Mouse (Mus musculus) midbrain, embryonic 13.5 days (tissue): ENCODE results near the gene Cox7a2l. TPM values are rescaled to one million over a fixed set of nuclear protein-coding genes. Genes with fewer than 3 reads are reported as not detected.
A peak's percentile ranks its signal among the peaks of the same experiment; 100 is the strongest.

Experiments used
- ATAC-seq: fragments of 200-750 bp; cut with Nextera tagmentation; 2 replicates; pipeline ENCODE4 v1.8.0; 2017; ENCODE audit warnings: mild to moderate bottlenecking, moderate TSS enrichment, moderate library complexity
- H3K27ac ChIP-seq: fragments of 300-500 bp; sonication (generic); 2 replicates; pipeline ENCODE4 v1.5.1; 2015; ENCODE audit warnings: inconsistent platforms, mild to moderate bottlenecking, moderate library complexity
- H3K27me3 ChIP-seq: fragments of 300-500 bp; sonication (generic); 2 replicates; pipeline ENCODE4 v1.6.1; 2015; ENCODE audit warnings: mild to moderate bottlenecking, inconsistent platforms
- H3K36me3 ChIP-seq: fragments of 300-500 bp; sonication (generic); 2 replicates; pipeline ENCODE4 v1.6.1; 2015; ENCODE audit warnings: mild to moderate bottlenecking, inconsistent platforms
- H3K4me1 ChIP-seq: fragments of 300-500 bp; sonication (generic); replicated peaks from 2 replicates; pipeline ENCODE4 v1.6.1; 2015; ENCODE audit warnings: inconsistent platforms
- H3K4me2 ChIP-seq: fragments of 300-500 bp; sonication (generic); replicated peaks from 2 replicates; pipeline ENCODE4 v1.6.1; 2015; ENCODE audit warnings: moderate library complexity, mild to moderate bottlenecking, inconsistent platforms
- H3K4me3 ChIP-seq: fragments of 300-500 bp; sonication (generic); replicated peaks from 2 replicates; pipeline ENCODE4 v1.5.1; 2015; ENCODE audit warnings: mild to moderate bottlenecking, inconsistent platforms
- H3K9ac ChIP-seq: fragments of 300-500 bp; sonication (generic); replicated peaks from 2 replicates; pipeline ENCODE4 v1.6.1; 2015; ENCODE audit warnings: mild to moderate bottlenecking, inconsistent platforms
- H3K9me3 ChIP-seq: fragments of 300-500 bp; sonication (generic); 2 replicates; pipeline ENCODE4 v1.6.1; 2016; ENCODE audit warnings: mild to moderate bottlenecking, inconsistent platforms
- WGBS: fragments of 180-500 bp; shearing (Covaris S2); methylation state at CpG from one replicate; pipeline ENCODE4 v1.1.7; 2015; 5-methylcytosine and 5-hydroxymethylcytosine counted together
- polyA plus RNA-seq: library from polyadenylated mRNA; unstranded; fragments of >200 nt; fragmentation: Nextera tagmentation; extraction: Ambion mirVana; gene quantifications from 2 replicates; pipeline ENCODE4 v1.2.1, GENCODE M21; 2015

Cox7a2l gene
- 184 and 188 TPM in 2 replicates for polyA plus RNA-seq

GRCm38 (mm10) chr17:83517280-83518015, at the start of gene Cox7a2l:
Cox7a2l (minus strand) TSS chr17:83517330.
- Histone ChIP-seq H3K9me3 (no peaks in the 10 kb centered on the region), H3K27ac (no peak within 1 kb of the TSS), H3K36me3 (no peaks in the 10 kb centered on the region), H3K4me1 (peaks cover 18% of the 10 kb centered on the region), H3K4me3 (no peak within 1 kb of the TSS), H3K27me3 (no peaks in the 10 kb centered on the region), H3K9ac (no peak within 1 kb of the TSS), H3K4me2 (no peak within 1 kb of the TSS)
- no peak for ATAC-seq
- 94% methylated on average over 8 of the region's 8 CpGs for WGBS

- Histone ChIP-seq H3K27ac (0 out of 2 replicates have a peak overlapping the region, but pooled peaks have one; percentile 9), H3K4me1 (0 out of 2 replicates have a peak, but pooled peaks cover 3% of the 10 kb centered on the region)
- WGBS, result 61% methylated on average over 4 of the region's 4 CpGs
Measured at GRCm38 (mm10) chr17:83565506-83565905, 48.4 kb upstream of the Cox7a2l start.

GRCm38 (mm10) chr17:83564119-83564820, 47.1 kb upstream of the Cox7a2l start:
- no peaks in the 10 kb centered on the region for H3K27me3 ChIP-seq
- no peak overlapping the region for H3K27ac ChIP-seq
- H3K4me2 ChIP-seq, result no peak overlapping the region
- no peak overlapping the region for H3K9ac ChIP-seq
- 69% methylated on average over 12 of the region's 12 CpGs for WGBS
- no peak overlapping the region for H3K4me3 ChIP-seq
- 0 out of 2 replicates have a peak, but pooled peaks cover 3% of the 10 kb centered on the region for H3K4me1 ChIP-seq
- H3K9me3 ChIP-seq, result no peaks in the 10 kb centered on the region
- 0 out of 2 replicates have a peak, but pooled peaks have one; percentile 7 for ATAC-seq
- H3K36me3 ChIP-seq, result no peaks in the 10 kb centered on the region

More at GRCm38 (mm10) chr17:83565506-83565905, 48.4 kb upstream of the Cox7a2l start:
- Histone ChIP-seq H3K4me3 (no peak overlapping the region), H3K9me3 (no peaks in the 10 kb centered on the region), H3K9ac (no peak overlapping the region), H3K36me3 (no peaks in the 10 kb centered on the region), H3K27me3 (no peaks in the 10 kb centered on the region), H3K4me2 (no peak overlapping the region)
- peak; percentile 79 for ATAC-seq

- Histone ChIP-seq H3K4me1 (0 out of 2 replicates have a peak, but pooled peaks cover 3% of the 10 kb centered on the region), H3K4me3 (no peak overlapping the region), H3K9me3 (no peaks in the 10 kb centered on the region), H3K27ac (no peak overlapping the region), H3K27me3 (no peaks in the 10 kb centered on the region), H3K9ac (no peak overlapping the region), H3K4me2 (no peak overlapping the region), H3K36me3 (no peaks in the 10 kb centered on the region)
- ATAC-seq, result peak; percentile 31; the same call in 1 of the 2 replicates
- WGBS, result 55% methylated on average over 10 of the region's 10 CpGs
Measured at GRCm38 (mm10) chr17:83563703-83564111, 46.6 kb upstream of the Cox7a2l start.

- Histone ChIP-seq H3K9me3 (no peaks in the 10 kb centered on the region), H3K36me3 (no peaks in the 10 kb centered on the region), H3K4me3 (no peak overlapping the region), H3K27me3 (no peaks in the 10 kb centered on the region), H3K9ac (no peak overlapping the region), H3K4me2 (no peak overlapping the region), H3K27ac (no peak overlapping the region), H3K4me1 (0 out of 2 replicates have a peak, but pooled peaks cover 3% of the 10 kb centered on the region)
- no peak for ATAC-seq
- WGBS, result 87% methylated on average over 5 of the region's 5 CpGs
Measured at GRCm38 (mm10) chr17:83562153-83563010, 45.3 kb upstream of the Cox7a2l start.

GRCm38 (mm10) chr17:83559081-83559480, 42.0 kb upstream of the Cox7a2l start:
- ATAC-seq, result no peak
- Histone ChIP-seq H3K4me1 (no peaks in the 10 kb centered on the region), H3K4me2 (no peak overlapping the region), H3K4me3 (no peak overlapping the region), H3K27ac (no peak overlapping the region), H3K36me3 (no peaks in the 10 kb centered on the region), H3K9me3 (no peaks in the 10 kb centered on the region), H3K9ac (no peak overlapping the region), H3K27me3 (no peaks in the 10 kb centered on the region)
- 46% methylated on average over 8 of the region's 8 CpGs for WGBS

GRCm38 (mm10) chr17:83555836-83556235, 38.7 kb upstream of the Cox7a2l start:
- WGBS, result 97% methylated on average over 11 of the region's 11 CpGs

GRCm38 (mm10) chr17:83554997-83555396, 37.9 kb upstream of the Cox7a2l start:
- H3K9ac ChIP-seq, result no peak overlapping the region
- WGBS, result 88% methylated on average over 7 of the region's 7 CpGs
- H3K36me3 ChIP-seq, result no peaks in the 10 kb centered on the region
- no peaks in the 10 kb centered on the region for H3K9me3 ChIP-seq
- H3K4me3 ChIP-seq, result no peak overlapping the region
- H3K4me1 ChIP-seq, result no peaks in the 10 kb centered on the region
- H3K4me2 ChIP-seq, result no peak overlapping the region
- no peaks in the 10 kb centered on the region for H3K27me3 ChIP-seq
- no peak overlapping the region for H3K27ac ChIP-seq
- no peak for ATAC-seq

More at GRCm38 (mm10) chr17:83555836-83556235, 38.7 kb upstream of the Cox7a2l start:
- Histone ChIP-seq H3K27ac (no peak overlapping the region), H3K4me1 (no peaks in the 10 kb centered on the region), H3K27me3 (no peaks in the 10 kb centered on the region), H3K36me3 (no peaks in the 10 kb centered on the region), H3K4me2 (no peak overlapping the region), H3K9me3 (no peaks in the 10 kb centered on the region), H3K9ac (no peak overlapping the region), H3K4me3 (no peak overlapping the region)
- no peak for ATAC-seq

GRCm38 (mm10) chr17:83548501-83549233, 31.5 kb upstream of the Cox7a2l start:
- 0 out of 2 replicates have a peak overlapping the region, but pooled peaks have one; percentile 25 for H3K27ac ChIP-seq
- no peak overlapping the region for H3K9ac ChIP-seq
- H3K4me1 ChIP-seq, result peaks cover 41% of the 10 kb centered on the region
- no peak overlapping the region for H3K4me3 ChIP-seq
- 0 out of 2 replicates have a peak overlapping the region, but pooled peaks have one; percentile 1 for H3K4me2 ChIP-seq
- H3K27me3 ChIP-seq, result peaks cover 18% of the 10 kb centered on the region
- 0 out of 2 replicates have a peak, but pooled peaks have one; percentile 43 for ATAC-seq
- no peaks in the 10 kb centered on the region for H3K9me3 ChIP-seq
- H3K36me3 ChIP-seq, result no peaks in the 10 kb centered on the region
- WGBS, result 13% methylated on average over 12 of the region's 12 CpGs

GRCm38 (mm10) chr17:83547145-83547544, 30.0 kb upstream of the Cox7a2l start:
- 43% methylated on average over 10 of the region's 10 CpGs for WGBS
- Histone ChIP-seq H3K4me2 (no peak overlapping the region), H3K9me3 (no peaks in the 10 kb centered on the region), H3K4me1 (peaks cover 41% of the 10 kb centered on the region), H3K4me3 (no peak overlapping the region), H3K27me3 (peaks cover 18% of the 10 kb centered on the region), H3K36me3 (no peaks in the 10 kb centered on the region), H3K27ac (no peak overlapping the region), H3K9ac (no peak overlapping the region)
- no peak for ATAC-seq
